Mouse (Mus musculus) liver, postnatal 0 days (tissue): ENCODE data around the gene Hes7.

Source experiments
- CTCF ChIP-seq: sonication (generic); IDR thresholded peaks from 2 replicates; pipeline ENCODE4 v1.5.1; 2016; ENCODE audit warnings: antibody characterized with exemption, low read depth
- EP300 ChIP-seq: IDR thresholded peaks from 2 replicates; pipeline ENCODE4 v1.6.1; 2016; ENCODE audit warnings: antibody characterized with exemption, low read depth, mild to moderate bottlenecking

DNA sequence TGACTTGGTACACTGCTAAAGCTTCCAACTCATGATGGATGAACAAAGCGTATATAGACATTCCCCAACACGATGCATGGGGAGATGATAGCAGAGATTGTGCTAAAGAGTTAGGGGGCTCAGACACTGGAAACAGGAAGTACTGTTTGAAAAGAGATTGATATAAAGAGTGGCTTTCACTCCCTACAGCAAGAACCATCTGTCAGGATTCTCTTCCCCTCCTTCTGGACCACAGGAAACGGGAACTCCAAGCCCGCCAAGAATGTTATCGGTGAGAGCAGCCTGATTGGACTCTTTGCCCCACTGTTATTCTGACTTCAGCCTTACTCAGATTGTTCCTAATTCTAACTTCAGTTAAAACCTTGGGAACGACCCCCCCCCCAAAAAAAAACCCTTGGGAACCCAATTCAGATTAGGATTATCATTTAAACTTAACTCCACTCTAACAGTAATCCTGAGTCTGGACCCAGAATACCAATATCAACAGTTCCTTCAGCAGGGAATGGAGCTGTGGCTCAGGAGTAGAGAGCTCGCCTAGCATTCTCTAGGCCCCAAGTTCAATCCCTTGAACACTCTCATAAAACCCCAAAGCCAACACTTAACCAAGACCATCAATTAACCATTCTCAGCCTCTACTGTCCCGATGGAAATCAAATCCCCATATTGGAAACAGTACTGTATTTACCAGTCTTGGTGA is 8.4 kb downstream of the Hes7 start:
- TF ChIP-seq CTCF: no peak
- no peak for TF ChIP-seq EP300
